Mouse (Mus musculus): ENCODE measurements around the gene Ece1. TPM values are rescaled to one million over a fixed set of nuclear protein-coding genes. Genes with fewer than 3 reads are reported as not detected.

Gene Ece1
- polyA plus RNA-seq, 1 experiment from 2014 or later, result 53.7 TPM

DNA sequence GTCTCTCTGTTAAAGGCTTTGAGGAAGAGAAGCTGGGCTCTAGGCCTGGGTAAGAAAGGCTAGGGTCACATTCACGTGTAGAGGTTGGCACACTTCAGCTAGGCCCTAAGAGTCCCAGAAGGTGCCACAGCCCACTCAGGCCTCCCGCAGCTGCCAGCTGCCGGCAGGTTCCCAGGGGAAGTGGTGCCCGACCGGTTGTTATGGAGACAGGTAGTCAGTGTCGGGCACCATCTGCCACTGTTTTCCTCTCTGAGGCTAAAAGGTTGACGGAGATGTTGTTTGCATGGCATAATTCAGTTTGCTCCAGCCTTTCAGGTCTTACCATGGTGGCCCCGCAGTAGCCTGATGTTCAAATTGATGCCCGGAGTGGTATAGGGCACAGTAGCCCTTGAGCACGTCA, 78.0 kb downstream of the Ece1 start:
- 91% methylated on average over 10 of the region's 10 CpGs for WGBS
- H3K36me3 ChIP-seq, result peaks cover 95% of the 10 kb centered on the region

GRCm38 (mm10) chr4:137941131-137941844, 79.3 kb downstream of the Ece1 start:
- 85% methylated on average over 12 of the region's 12 CpGs for WGBS
- Histone ChIP-seq H3K4me3 (replicated peaks) (no peak overlapping the region), H3K9ac (no peak overlapping the region), H3K4me2 (no peak overlapping the region), H3K9me3 (replicated peaks) (no peaks in the 10 kb centered on the region), H3K27me3 (no peaks in the 10 kb centered on the region), H3K4me1 (peaks cover 14% of the 10 kb centered on the region), H3K36me3 (peaks cover 95% of the 10 kb centered on the region), H3K27ac (no peak overlapping the region; the same call in 1 of the 2 replicates)
- peak; percentile 11; the same call in 1 of the 2 replicates for ATAC-seq (replicated peaks; ENCODE audit: low FRiP score)

More for the DNA sequence above, 78.0 kb downstream of the Ece1 start:
- Histone ChIP-seq H3K9me3 (replicated peaks) (no peaks in the 10 kb centered on the region), H3K4me2 (no peak overlapping the region), H3K27ac (no peak overlapping the region), H3K4me1 (peaks cover 14% of the 10 kb centered on the region), H3K9ac (no peak overlapping the region), H3K27me3 (no peaks in the 10 kb centered on the region), H3K4me3 (replicated peaks) (no peak overlapping the region)
- ATAC-seq (replicated peaks; ENCODE audit: low FRiP score), result no peak

DNA sequence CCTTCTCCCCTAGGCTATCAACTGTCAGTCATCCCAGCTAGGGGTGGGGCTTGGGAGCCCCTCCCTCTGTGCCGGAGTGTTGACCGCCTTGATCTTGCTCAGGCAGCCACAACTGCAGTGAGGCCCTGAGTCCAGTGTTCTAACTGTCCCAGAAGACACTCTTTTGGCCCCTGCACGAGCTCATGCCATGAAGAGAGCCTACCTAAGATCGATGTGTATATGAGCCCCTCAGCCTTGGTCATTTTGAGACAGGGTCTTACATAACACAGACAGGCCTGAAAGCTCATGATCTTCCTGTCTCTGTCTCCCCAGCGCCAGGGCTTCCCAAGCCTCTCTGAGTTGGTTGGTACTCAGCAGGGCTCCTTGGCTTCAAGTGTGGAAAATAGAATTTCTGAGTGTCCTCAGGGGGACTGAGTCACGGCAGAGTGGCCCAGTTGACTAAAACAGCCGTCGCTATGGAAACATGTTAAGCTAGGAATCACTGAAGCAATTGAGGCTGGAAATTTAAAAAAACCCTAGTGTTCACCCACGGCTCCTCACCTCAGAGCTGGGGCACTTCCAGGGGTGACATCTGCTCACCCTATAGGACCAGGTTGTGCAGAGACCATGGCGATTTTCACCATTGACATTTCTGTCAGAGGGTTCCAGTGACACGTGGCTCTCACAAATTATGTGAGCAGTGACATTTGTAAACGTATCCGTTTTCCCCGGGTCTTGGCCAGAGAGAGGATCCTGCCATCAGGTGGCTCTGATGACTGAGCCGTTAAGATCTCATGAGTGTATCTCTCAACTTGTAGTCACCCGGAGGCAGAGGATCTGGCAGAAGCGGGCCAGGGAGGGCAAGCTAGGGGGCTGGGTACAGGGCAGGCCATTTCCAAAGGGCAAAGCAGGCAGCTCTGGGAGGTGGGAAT, 80.1 kb downstream of the Ece1 start:
- Histone ChIP-seq H3K27ac (peak overlapping the region; percentile 6; the same call in 1 of the 2 replicates), H3K4me3 (replicated peaks) (no peak overlapping the region), H3K4me1 (peaks cover 14% of the 10 kb centered on the region), H3K9me3 (replicated peaks) (no peaks in the 10 kb centered on the region), H3K9ac (no peak overlapping the region), H3K4me2 (no peak overlapping the region), H3K36me3 (peaks cover 91% of the 10 kb centered on the region), H3K27me3 (no peaks in the 10 kb centered on the region)
- 0 out of 2 replicates have a peak, but pooled peaks have one; percentile 28 for ATAC-seq (replicated peaks; ENCODE audit: low FRiP score)
- WGBS, result 43% methylated on average over 17 of the region's 17 CpGs

DNA sequence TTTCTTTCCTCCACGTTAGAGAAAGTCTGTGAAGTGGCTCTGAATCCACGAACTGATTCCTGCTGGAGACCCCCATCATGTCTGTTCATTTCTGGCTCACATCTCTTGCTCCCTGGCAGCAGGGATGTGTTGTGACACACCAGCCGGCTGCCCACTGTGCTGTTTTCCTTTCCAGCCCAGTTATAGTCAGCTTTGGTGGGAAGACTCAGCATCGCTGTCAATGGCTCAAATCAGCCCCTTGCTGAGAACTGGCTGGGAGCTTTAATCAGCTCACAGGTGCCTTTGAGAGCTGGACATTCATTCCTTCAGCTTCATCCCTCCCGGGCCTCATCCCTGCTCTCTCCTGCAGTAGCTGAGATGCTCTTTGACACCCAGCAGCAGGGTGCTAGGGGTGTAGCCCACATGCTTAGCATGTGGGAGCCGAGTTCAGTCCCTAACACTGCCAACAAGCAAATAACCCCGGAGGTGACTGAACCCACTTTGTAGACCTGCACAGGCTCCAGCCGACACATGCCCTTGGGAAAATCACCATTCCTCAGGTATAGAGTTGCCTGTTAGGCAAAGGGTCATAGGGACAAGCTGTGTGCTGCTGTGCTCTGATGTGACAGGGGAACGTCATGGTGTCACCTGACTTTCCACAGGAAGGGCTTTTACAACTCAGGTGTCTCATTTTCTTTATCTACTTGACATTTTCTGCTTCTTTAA, 80.9 kb downstream of the Ece1 start:
- Histone ChIP-seq H3K9me3 (replicated peaks) (no peaks in the 10 kb centered on the region), H3K27me3 (no peaks in the 10 kb centered on the region), H3K4me1 (peaks cover 14% of the 10 kb centered on the region), H3K9ac (no peak overlapping the region), H3K4me3 (replicated peaks) (no peak overlapping the region), H3K36me3 (peaks cover 87% of the 10 kb centered on the region), H3K27ac (no peak overlapping the region), H3K4me2 (no peak overlapping the region)
- WGBS, result 69% methylated on average over 9 of the region's 9 CpGs
- ATAC-seq (replicated peaks; ENCODE audit: low FRiP score), result no peak

GRCm38 (mm10) chr4:137943540-137943939, 81.5 kb downstream of the Ece1 start:
- no peak for ATAC-seq (replicated peaks; ENCODE audit: low FRiP score)
- no peak overlapping the region for H3K4me3 ChIP-seq (replicated peaks)
- H3K27me3 ChIP-seq, result no peaks in the 10 kb centered on the region
- no peak overlapping the region for H3K4me2 ChIP-seq
- WGBS, result 89% methylated on average over 10 of the region's 10 CpGs
- no peak overlapping the region for H3K9ac ChIP-seq
- no peaks in the 10 kb centered on the region for H3K9me3 ChIP-seq (replicated peaks)
- no peak overlapping the region for H3K27ac ChIP-seq
- peaks cover 87% of the 10 kb centered on the region for H3K36me3 ChIP-seq
- peaks cover 14% of the 10 kb centered on the region for H3K4me1 ChIP-seq

DNA sequence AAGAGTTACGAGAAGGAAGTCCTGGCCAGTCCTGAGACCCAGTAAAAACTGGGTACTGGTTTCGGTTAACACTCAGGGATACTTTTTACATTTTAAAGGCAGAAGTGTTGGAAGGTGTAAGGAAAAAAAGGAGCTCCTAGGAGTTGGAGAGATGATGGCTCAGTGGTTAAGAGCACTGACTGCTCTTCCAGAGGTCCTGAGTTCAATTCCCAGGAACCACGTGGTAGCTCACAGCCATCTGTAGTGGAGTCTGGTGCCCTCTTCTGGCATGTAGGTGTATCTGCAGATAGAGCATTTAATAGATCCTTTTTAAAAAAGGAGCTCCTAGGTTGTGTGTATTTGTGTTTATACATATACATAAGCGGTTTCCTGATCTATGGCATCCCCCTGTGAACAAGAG, 83.3 kb downstream of the Ece1 start:
- H3K4me1 ChIP-seq, result peaks cover 14% of the 10 kb centered on the region
- no peak overlapping the region for H3K9ac ChIP-seq
- no peak overlapping the region for H3K4me2 ChIP-seq
- ATAC-seq (replicated peaks; ENCODE audit: low FRiP score), result no peak
- H3K9me3 ChIP-seq (replicated peaks), result no peaks in the 10 kb centered on the region
- no peak overlapping the region for H3K4me3 ChIP-seq (replicated peaks)
- 67% methylated on average over 4 of the region's 4 CpGs for WGBS
- H3K27me3 ChIP-seq, result no peaks in the 10 kb centered on the region
- peaks cover 87% of the 10 kb centered on the region for H3K36me3 ChIP-seq
- no peak overlapping the region for H3K27ac ChIP-seq

GRCm38 (mm10) chr4:137946419-137946818, 84.4 kb downstream of the Ece1 start:
- Histone ChIP-seq H3K4me1 (peaks cover 14% of the 10 kb centered on the region), H3K4me2 (no peak overlapping the region), H3K4me3 (replicated peaks) (no peak overlapping the region), H3K9ac (no peak overlapping the region), H3K36me3 (peaks cover 87% of the 10 kb centered on the region), H3K27me3 (no peaks in the 10 kb centered on the region), H3K27ac (no peak overlapping the region), H3K9me3 (replicated peaks) (no peaks in the 10 kb centered on the region)
- no peak for ATAC-seq (replicated peaks; ENCODE audit: low FRiP score)
- WGBS, result 76% methylated on average over 10 of the region's 11 CpGs

DNA sequence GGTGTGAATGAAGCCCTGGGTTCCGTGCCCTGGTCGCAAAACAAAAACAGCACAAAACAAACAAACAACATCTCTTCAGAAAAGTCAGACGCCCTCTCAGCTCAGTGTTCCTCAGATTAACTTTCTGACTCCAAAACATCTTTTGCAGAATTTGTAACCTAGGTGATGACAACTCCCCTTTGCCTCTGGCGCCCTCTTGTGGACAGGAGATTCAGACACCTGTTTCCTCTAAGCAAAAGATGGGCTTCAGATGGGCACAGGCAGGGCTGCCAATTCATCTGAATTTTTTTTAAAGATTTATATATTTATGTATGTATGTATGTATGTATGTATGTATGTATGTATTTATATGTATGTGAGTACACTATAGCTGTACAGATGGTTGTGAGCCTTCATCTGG, 90.8 kb downstream of the Ece1 start:
- Histone ChIP-seq H3K4me2 (no peak overlapping the region), H3K27me3 (no peaks in the 10 kb centered on the region), H3K9me3 (replicated peaks) (no peaks in the 10 kb centered on the region), H3K4me3 (replicated peaks) (no peak overlapping the region), H3K9ac (no peak overlapping the region), H3K4me1 (no peaks in the 10 kb centered on the region), H3K27ac (no peak overlapping the region), H3K36me3 (peaks cover 81% of the 10 kb centered on the region)
- WGBS, result 32% methylated on average over 4 of the region's 4 CpGs
- ATAC-seq (replicated peaks; ENCODE audit: low FRiP score), result no peak

DNA sequence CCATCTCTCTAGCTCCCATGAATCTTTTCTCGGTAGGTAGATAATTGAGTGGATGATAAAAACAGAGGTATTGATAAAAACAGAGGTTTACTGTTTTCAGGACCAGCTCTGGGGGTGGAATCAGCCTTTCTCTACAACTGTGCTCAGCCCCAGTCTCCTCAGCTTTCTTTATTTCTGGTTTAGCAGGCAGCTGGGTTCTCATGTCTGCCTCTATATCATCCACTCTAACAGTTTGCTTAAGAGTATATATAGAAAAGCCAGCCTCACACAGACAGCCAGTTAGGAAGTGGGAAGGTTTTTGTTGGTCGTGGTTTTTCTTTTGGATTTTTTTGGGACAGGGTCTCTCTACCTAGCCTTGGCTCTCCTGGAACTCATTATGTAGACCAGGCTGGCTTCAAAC, 92.1 kb downstream of the Ece1 start:
- no peaks in the 10 kb centered on the region for H3K27me3 ChIP-seq

DNA sequence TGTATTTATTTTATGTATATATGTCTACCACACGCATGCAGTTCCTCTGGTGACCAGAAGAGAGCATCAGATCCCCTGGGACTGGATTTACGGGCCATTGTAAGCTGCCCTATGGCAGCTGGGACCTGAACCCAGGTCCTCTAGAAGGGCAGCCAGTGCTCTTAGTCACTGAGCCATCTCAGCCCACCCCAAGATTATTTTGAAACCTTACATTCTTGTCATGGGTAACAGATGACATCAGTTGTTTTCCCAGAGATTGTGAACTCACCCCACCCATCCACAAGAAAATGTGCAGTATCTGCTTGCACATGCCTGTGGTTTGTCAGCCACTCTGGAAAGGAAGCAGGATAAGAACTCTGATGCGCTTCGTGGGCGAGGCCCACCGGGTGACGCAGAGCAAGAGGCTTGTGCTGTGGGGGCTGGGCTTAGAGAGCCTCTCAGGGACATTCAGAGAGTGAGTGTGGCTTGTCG, 92.9 kb downstream of the Ece1 start:
- no peak overlapping the region for H3K4me3 ChIP-seq (replicated peaks)
- peaks cover 81% of the 10 kb centered on the region for H3K36me3 ChIP-seq
- H3K9ac ChIP-seq, result no peak overlapping the region
- H3K9me3 ChIP-seq (replicated peaks), result peaks cover 6% of the 10 kb centered on the region; the same call in 1 of the 2 replicates
- H3K4me1 ChIP-seq, result no peaks in the 10 kb centered on the region
- no peak for ATAC-seq (replicated peaks; ENCODE audit: low FRiP score)
- 81% methylated on average over 8 of the region's 8 CpGs for WGBS
- no peak overlapping the region for H3K4me2 ChIP-seq
- no peak overlapping the region for H3K27ac ChIP-seq
- no peaks in the 10 kb centered on the region for H3K27me3 ChIP-seq

More for the DNA sequence above, 92.1 kb downstream of the Ece1 start:
- Histone ChIP-seq H3K9me3 (replicated peaks) (no peaks in the 10 kb centered on the region), H3K4me2 (no peak overlapping the region), H3K36me3 (peaks cover 81% of the 10 kb centered on the region), H3K9ac (no peak overlapping the region), H3K4me1 (no peaks in the 10 kb centered on the region), H3K4me3 (replicated peaks) (no peak overlapping the region), H3K27ac (no peak overlapping the region)
- ATAC-seq (replicated peaks; ENCODE audit: low FRiP score), result no peak
- 91% methylated on average over 2 of the region's 2 CpGs for WGBS

GRCm38 (mm10) chr4:137956260-137956659, 94.2 kb downstream of the Ece1 start:
- Histone ChIP-seq H3K27ac (no peak overlapping the region), H3K9ac (no peak overlapping the region), H3K9me3 (replicated peaks) (peaks cover 6% of the 10 kb centered on the region; the same call in 1 of the 2 replicates), H3K36me3 (peaks cover 78% of the 10 kb centered on the region), H3K4me1 (no peaks in the 10 kb centered on the region), H3K27me3 (no peaks in the 10 kb centered on the region), H3K4me3 (replicated peaks) (no peak overlapping the region), H3K4me2 (no peak overlapping the region)
- no peak for ATAC-seq (replicated peaks; ENCODE audit: low FRiP score)
- 95% methylated on average over 15 of the region's 15 CpGs for WGBS
